Mouse (Mus musculus) bone marrow macrophage, adult 2 months (primary cell): Measurements from ENCODE around the gene Dscaml1. TPM values are rescaled to one million over a fixed set of nuclear protein-coding genes. Genes with fewer than 3 reads are reported as not detected.
A peak's percentile ranks its signal among the peaks of the same experiment; 100 is the strongest.

ENCODE experiments used
- H3K27ac ChIP-seq: 2 replicates; pipeline ENCODE4 v1.5.1; 2012; ENCODE audit warnings: low read depth, low read length; ENCODE audit not compliant: insufficient read depth
- H3K4me1 ChIP-seq: 2 replicates; pipeline ENCODE4 v1.6.1; 2012; ENCODE audit warnings: low read length; ENCODE audit not compliant: control insufficient read depth, insufficient read depth
- H3K4me3 ChIP-seq: 2 replicates; pipeline ENCODE4 v1.5.1; 2012; ENCODE audit warnings: mild to moderate bottlenecking, low read length, moderate library complexity; ENCODE audit not compliant: insufficient read depth
- CTCF ChIP-seq: IDR thresholded peaks from 2 replicates; pipeline ENCODE4 v1.5.1; 2012; ENCODE audit warnings: low read depth, mild to moderate bottlenecking, low read length, moderate library complexity
- POLR2A ChIP-seq: IDR thresholded peaks from 2 replicates; pipeline ENCODE4 v1.6.1; 2012; ENCODE audit warnings: mild to moderate bottlenecking, low read depth, low read length, borderline replicate concordance
- polyA plus RNA-seq: library from polyadenylated mRNA; stranded (reverse); fragments of >200 nt; gene quantifications from 2 replicates; pipeline ENCODE4 v1.2.4, GENCODE M21; 2012; ENCODE audit not compliant: missing spikeins, insufficient read depth, insufficient read length

The Dscaml1 gene
- polyA plus RNA-seq, 1 experiment = not detected

GRCm38 (mm10) chr9:45677236-45677781, 250.9 kb downstream of the Dscaml1 start:
- TF ChIP-seq CTCF (no peak), POLR2A (no peak)
- H3K4me3 ChIP-seq = no peak overlapping the region
- H3K27ac ChIP-seq = peak overlapping the region; percentile 23; the same call in 1 of the 2 replicates
- H3K4me1 ChIP-seq = peaks cover 13% of the 10 kb centered on the region

GRCm38 (mm10) chr9:45677952-45678663, 251.7 kb downstream of the Dscaml1 start:
- TF ChIP-seq POLR2A = no peak
- TF ChIP-seq CTCF = no peak
- peaks cover 13% of the 10 kb centered on the region for H3K4me1 ChIP-seq
- no peak overlapping the region for H3K4me3 ChIP-seq
- peak overlapping the region; percentile 23 for H3K27ac ChIP-seq

GRCm38 (mm10) chr9:45678664-45679026, 252.2 kb downstream of the Dscaml1 start:
- H3K27ac ChIP-seq = no peak overlapping the region
- H3K4me1 ChIP-seq = peaks cover 13% of the 10 kb centered on the region
- TF ChIP-seq POLR2A (no peak), CTCF (no peak)
- no peak overlapping the region for H3K4me3 ChIP-seq

- no peak for TF ChIP-seq CTCF
- TF ChIP-seq POLR2A = no peak
Observed at GRCm38 (mm10) chr9:45682461-45682998, 256.1 kb downstream of the Dscaml1 start.

GRCm38 (mm10) chr9:45693424-45694237, 267.2 kb downstream of the Dscaml1 start:
- no peak overlapping the region for H3K4me3 ChIP-seq
- no peak overlapping the region for H3K27ac ChIP-seq
- H3K4me1 ChIP-seq = peaks cover 45% of the 10 kb centered on the region
- no peak for TF ChIP-seq POLR2A
- TF ChIP-seq CTCF = no peak

More at GRCm38 (mm10) chr9:45682461-45682998, 256.1 kb downstream of the Dscaml1 start:
- H3K4me3 ChIP-seq = no peak overlapping the region
- no peak overlapping the region for H3K27ac ChIP-seq
- H3K4me1 ChIP-seq = peaks cover 7% of the 10 kb centered on the region

- Histone ChIP-seq H3K27ac (no peak overlapping the region), H3K4me3 (no peak overlapping the region), H3K4me1 (peaks cover 45% of the 10 kb centered on the region)
- peak; percentile 42 for TF ChIP-seq CTCF
- TF ChIP-seq POLR2A = no peak
Observed at GRCm38 (mm10) chr9:45694256-45694655, 267.8 kb downstream of the Dscaml1 start.

- no peak overlapping the region for H3K27ac ChIP-seq
- H3K4me1 ChIP-seq = peaks cover 36% of the 10 kb centered on the region
- H3K4me3 ChIP-seq = no peak overlapping the region
- TF ChIP-seq CTCF (no peak), POLR2A (no peak)
Observed at GRCm38 (mm10) chr9:45699171-45699570, 272.7 kb downstream of the Dscaml1 start.

GRCm38 (mm10) chr9:45703236-45703635, 276.8 kb downstream of the Dscaml1 start:
- TF ChIP-seq CTCF = no peak
- no peak for TF ChIP-seq POLR2A
- Histone ChIP-seq H3K27ac (no peak overlapping the region), H3K4me3 (no peak overlapping the region), H3K4me1 (peaks cover 7% of the 10 kb centered on the region)

- Histone ChIP-seq H3K4me1 (peaks cover 4% of the 10 kb centered on the region), H3K4me3 (no peak overlapping the region), H3K27ac (no peak overlapping the region)
- TF ChIP-seq CTCF (no peak), POLR2A (no peak)
Observed at GRCm38 (mm10) chr9:45704441-45704840, 278.0 kb downstream of the Dscaml1 start.

- Histone ChIP-seq H3K27ac (no peak overlapping the region), H3K4me1 (no peaks in the 10 kb centered on the region), H3K4me3 (no peak overlapping the region)
- TF ChIP-seq POLR2A (no peak), CTCF (no peak)
Observed at GRCm38 (mm10) chr9:45710300-45710699, 283.9 kb downstream of the Dscaml1 start.
